Comparison of ENCODE assay signal across 11 mouse cellular contexts in genomic region chr14:12161738-12162310, GRCm38 (mm10).
DNase-seq lines count a peak whose midpoint lies in the region; ATAC-seq and TF ChIP-seq lines count a peak whose summit lies in the region.
"Had no signal": no experiment of that assay in that cellular context is flagged by ENCODE, and none has a peak within 500 bp of the region (broad histone marks: within the 10 kb centered on the region; RNA-seq: fewer than 3 reads in every experiment).

No protein-coding gene starts in this region.

- H3K9me3 ChIP-seq in lung, embryonic 16.5 days (ENCODE audit: control insufficient read depth, low read length) = no peaks in the 10 kb centered on the region
- no peaks in the 10 kb centered on the region for H3K9me3 ChIP-seq in intestine, embryonic 15.5 days
- no peaks in the 10 kb centered on the region for H3K9me3 ChIP-seq in midbrain, embryonic 14.5 days (ENCODE audit: control insufficient read depth, low read length)

- no peak for TF ChIP-seq CTCF in heart, adult 2 months (IDR thresholded peaks at IDR 0.05)

- no peak overlapping the region for H3K27ac ChIP-seq in heart, adult 2 months
- H3K27ac ChIP-seq in lung, embryonic 16.5 days (ENCODE audit: low read length) = no peak overlapping the region
- H3K27ac ChIP-seq in intestine, embryonic 15.5 days = peak overlapping the region; percentile 61
- H3K27ac ChIP-seq in midbrain, embryonic 14.5 days (replicated peaks; ENCODE audit: low read depth, low read length) = no peak overlapping the region

- H3K79me2 ChIP-seq in heart, adult 2 months (replicated peaks; ENCODE audit: control insufficient read depth, insufficient read depth, low read length) = no peaks in the 10 kb centered on the region

- intact Hi-C loops in heart, adult 2 months (cut with DNase I) = no loop called here

- no peaks in the 10 kb centered on the region for H3K27me3 ChIP-seq in heart, adult 2 months (ENCODE audit: control insufficient read depth, insufficient read depth, low read length)
- no peaks in the 10 kb centered on the region for H3K27me3 ChIP-seq in lung, embryonic 16.5 days (ENCODE audit: control insufficient read depth, insufficient read depth, low read depth, low read length)
- H3K27me3 ChIP-seq in intestine, embryonic 15.5 days (replicated peaks) = no peaks in the 10 kb centered on the region
- no peaks in the 10 kb centered on the region for H3K27me3 ChIP-seq in midbrain, embryonic 14.5 days (ENCODE audit: control insufficient read depth, insufficient read depth, low read length)
- H3K27me3 ChIP-seq: Patski had no signal

- TF ChIP-seq EP300 in heart, adult 2 months (IDR thresholded peaks at IDR 0.05; ENCODE audit: insufficient read depth, low read depth, low read length) = no peak

- no peaks in the 10 kb centered on the region for H3K4me1 ChIP-seq in heart, adult 2 months (ENCODE audit: control insufficient read depth, insufficient read depth, low read length)
- peaks cover 4% of the 10 kb centered on the region for H3K4me1 ChIP-seq in lung, embryonic 16.5 days (replicated peaks; ENCODE audit: control insufficient read depth, insufficient read depth, low read length)
- peaks cover 8% of the 10 kb centered on the region for H3K4me1 ChIP-seq in intestine, embryonic 15.5 days (replicated peaks)
- H3K4me1 ChIP-seq in midbrain, embryonic 14.5 days (ENCODE audit: control insufficient read depth, insufficient read depth, low read length) = no peaks in the 10 kb centered on the region

- WGBS in heart, adult 2 months = 78% methylated on average over 14 of the region's 14 CpGs
- WGBS in lung, embryonic 16.5 days = 74% methylated on average over 14 of the region's 14 CpGs
- WGBS in intestine, embryonic 15.5 days = 66% methylated on average over 14 of the region's 14 CpGs
- 89% methylated on average over 14 of the region's 14 CpGs for WGBS in midbrain, embryonic 14.5 days

- no peak overlapping the region for H3K4me2 ChIP-seq in lung, embryonic 16.5 days (ENCODE audit: low read depth, low read length)
- H3K4me2 ChIP-seq in intestine, embryonic 15.5 days (replicated peaks) = no peak overlapping the region
- H3K4me2 ChIP-seq in midbrain, embryonic 14.5 days (ENCODE audit: low read length) = no peak overlapping the region

- no peak for TF ChIP-seq POLR2A in heart, adult 2 months (IDR thresholded peaks at IDR 0.05; ENCODE audit: insufficient read depth, low read depth, low read length)

- no peaks in the 10 kb centered on the region for H3K36me3 ChIP-seq in heart, adult 2 months (ENCODE audit: control insufficient read depth, insufficient read depth, low read length)
- no peaks in the 10 kb centered on the region for H3K36me3 ChIP-seq in lung, embryonic 16.5 days (ENCODE audit: control insufficient read depth, insufficient read depth, low read length)
- H3K36me3 ChIP-seq in intestine, embryonic 15.5 days = no peaks in the 10 kb centered on the region
- 0 out of 2 replicates have a peak, but pooled peaks cover 4% of the 10 kb centered on the region for H3K36me3 ChIP-seq in midbrain, embryonic 14.5 days (ENCODE audit: control insufficient read depth, insufficient read depth, low read length)

- H3K4me3 ChIP-seq in heart, adult 2 months = no peak overlapping the region
- no peak overlapping the region for H3K4me3 ChIP-seq in lung, embryonic 16.5 days (ENCODE audit: low read length)
- H3K4me3 ChIP-seq in intestine, embryonic 15.5 days (replicated peaks) = no peak overlapping the region
- H3K4me3 ChIP-seq in midbrain, embryonic 14.5 days (replicated peaks; ENCODE audit: low read depth, low read length) = no peak overlapping the region

- ATAC-seq in lung, embryonic 16.5 days (ENCODE audit: low read depth) = peak; percentile 79
- peak; percentile 86 for ATAC-seq in intestine, embryonic 15.5 days
- peak; percentile 15; the same call in 1 of the 2 replicates for ATAC-seq in midbrain, embryonic 14.5 days (ENCODE audit: low FRiP score, low TSS enrichment)
- ATAC-seq: Patski had no signal

- no peak overlapping the region for H3K9ac ChIP-seq in heart, adult 2 months (ENCODE audit: low read depth, low read length)
- no peak overlapping the region for H3K9ac ChIP-seq in lung, embryonic 16.5 days (ENCODE audit: low read length)
- H3K9ac ChIP-seq in intestine, embryonic 15.5 days = no peak overlapping the region
- no peak overlapping the region for H3K9ac ChIP-seq in midbrain, embryonic 14.5 days (replicated peaks; ENCODE audit: low read length)

- peak; percentile 21 for DNase-seq in heart, postnatal 4 days
- no peak for DNase-seq in heart, adult 2 months
- no peak for DNase-seq in lung, postnatal 36 days
- peak; percentile 19 for DNase-seq in midbrain, embryonic 14.5 days
- no peak for DNase-seq in urinary bladder, postnatal 4 days (ENCODE audit: low spot score in 2 of 2)
- no peak for DNase-seq in thymus, postnatal 36 days
- DNase-seq: cerebellum, postnatal 10 days; heart, postnatal 36 days had no signal

Comparison
In these comparisons a context has a peak if more than half of its experiments do, and no peak if none do; other contexts are left out.
1. DNase-seq: peak in heart, postnatal 4 days (single experiment) and midbrain, embryonic 14.5 days (single experiment); none in heart, adult 2 months (0 of 2), lung, postnatal 36 days (single experiment), urinary bladder, postnatal 4 days (0 of 2) and thymus, postnatal 36 days (0 of 2).
2. ATAC-seq: peak in every context shown above with its lines; median percentile 86 in intestine, embryonic 15.5 days; 79 in lung, embryonic 16.5 days; 15 in midbrain, embryonic 14.5 days.